Mouse (Mus musculus): ENCODE data around the gene H2-K1.

GRCm38 (mm10) chr17:34025756-34026151 is 25.6 kb upstream of the H2-K1 start:
- no peak for TF ChIP-seq POLR2A (IDR thresholded peaks at IDR 0.05; ENCODE audit: insufficient read depth, low read length)
- TF ChIP-seq CTCF (IDR thresholded peaks at IDR 0.05; ENCODE audit: low read depth, low read length), result no peak
- TF ChIP-seq EP300 (IDR thresholded peaks at IDR 0.05; ENCODE audit: insufficient read depth, low read depth, low read length), result no peak
